Mouse (Mus musculus) layer of hippocampus, postnatal 36 days (tissue): ENCODE measurements at regions not wholly inside any gene's neighbourhood (a gene's known extent, or its start where the extent isn't known, plus 50 kb on each side); places are given as distances from the start of the nearest gene placed in this dataset.
A peak's percentile ranks its signal among the peaks of the same experiment; 100 is the strongest.

Experiments
- DNase-seq, 2 experiments: peaks; one replicate each; pipeline ENCODE4 v3.0.0; 2022

- peak; percentile 72 to 74 for DNase-seq
Observed at GRCm38 (mm10) chr4:53217608-53218290, 58.1 kb upstream of the Abca1 start.

- DNase-seq, result no peak
Observed at GRCm38 (mm10) chr4:53212541-53212940, 52.8 kb upstream of the Abca1 start.

- DNase-seq, result no peak
Observed at GRCm38 (mm10) chr4:53210685-53211084, 51.0 kb upstream of the Abca1 start.
